Mouse (Mus musculus) small intestine, adult 2 months (tissue): ENCODE results near the gene Qpctl.

ENCODE experiments used
- CTCF ChIP-seq: fragments of 200-500 bp; IDR thresholded peaks from 2 replicates; pipeline ENCODE4 v1.5.1; 2012; ENCODE audit warnings: low read depth, mild to moderate bottlenecking, control low read depth, inconsistent platforms, low read length, moderate library complexity, mixed read lengths; ENCODE audit not compliant: insufficient replicate concordance, insufficient read length; ENCODE audit errors: extremely low read depth
- POLR2A ChIP-seq: fragments of 200-500 bp; IDR thresholded peaks from 2 replicates; pipeline ENCODE4 v1.6.1; 2012; ENCODE audit warnings: low read depth, mild to moderate bottlenecking, control low read depth, inconsistent platforms, low read length, moderate library complexity

- TF ChIP-seq POLR2A, result no peak
- no peak for TF ChIP-seq CTCF
Observed at GRCm38 (mm10) chr7:19160115-19160514, 11.0 kb upstream of the Qpctl start.
